Mouse (Mus musculus) bone marrow macrophage, adult 2 months (primary cell): ENCODE results near the gene Acap1.
A peak's percentile ranks its signal among the peaks of the same experiment; 100 is the strongest.

Source experiments
- CTCF ChIP-seq: IDR thresholded peaks from 2 replicates; pipeline ENCODE4 v1.5.1; 2012; ENCODE audit warnings: low read depth, mild to moderate bottlenecking, low read length, moderate library complexity
- POLR2A ChIP-seq: IDR thresholded peaks from 2 replicates; pipeline ENCODE4 v1.6.1; 2012; ENCODE audit warnings: mild to moderate bottlenecking, low read depth, low read length, borderline replicate concordance

DNA sequence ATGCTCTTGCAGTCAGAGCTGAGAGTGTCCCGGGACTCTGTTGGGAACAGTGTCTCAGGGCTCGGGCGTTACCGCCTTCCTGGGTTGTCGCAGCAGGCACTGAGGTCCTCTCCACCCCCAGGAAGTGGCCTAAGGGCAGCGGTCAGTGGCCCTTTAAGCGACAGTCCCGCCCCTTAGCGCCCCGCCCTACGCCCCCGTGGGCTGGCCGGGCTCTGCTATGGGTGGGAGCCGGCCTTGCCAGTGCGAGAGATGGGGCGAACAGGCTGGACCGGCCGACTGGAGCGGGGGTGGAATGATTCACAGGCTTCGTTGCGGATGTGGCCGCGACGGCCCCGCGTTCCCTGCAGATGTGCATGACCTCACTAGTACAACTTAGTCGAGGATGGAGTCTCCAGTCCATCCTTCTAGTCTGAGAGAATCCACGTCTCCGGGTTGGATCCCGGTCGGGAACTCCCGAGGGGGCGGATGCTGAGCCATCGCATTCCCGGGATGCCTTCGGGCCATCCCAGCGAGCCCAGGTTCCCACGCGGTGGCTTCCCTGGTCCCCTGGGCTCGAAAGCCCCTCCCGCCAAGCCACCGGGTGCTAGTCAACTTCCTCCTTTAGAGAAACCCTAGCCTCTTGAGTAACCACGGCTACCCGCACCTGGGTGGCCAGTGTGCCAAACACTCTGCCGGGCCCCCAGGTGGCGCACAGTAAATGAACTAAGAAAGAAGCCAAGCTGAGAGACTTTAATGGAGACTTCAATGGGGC lies 14.3 kb downstream of the Acap1 start, which contains the start of gene Kctd11:
- TF ChIP-seq POLR2A = no peak
- TF ChIP-seq CTCF = 0 out of 2 replicates have a peak, but pooled peaks have one; percentile 15
